Mouse (Mus musculus): ENCODE measurements at regions not wholly inside any gene's neighbourhood (a gene's known extent, or its start where the extent isn't known, plus 50 kb on each side); places are given as distances from the start of the nearest gene placed in this dataset.

GRCm38 (mm10) chr13:111990913-111991534 is 182.2 kb upstream of the Map3k1 start:
- WGBS, result 33% methylated on average over 11 of the region's 11 CpGs
- Histone ChIP-seq H3K4me1 (ENCODE audit: control insufficient read depth, insufficient read depth, low read length) (no peaks in the 10 kb centered on the region), H3K9me3 (ENCODE audit: control insufficient read depth, low read depth, low read length) (no peaks in the 10 kb centered on the region), H3K4me2 (replicated peaks; ENCODE audit: low read depth, low read length) (no peak overlapping the region), H3K9ac (replicated peaks; ENCODE audit: low read depth, low read length) (no peak overlapping the region), H3K4me3 (ENCODE audit: low read depth, low read length) (no peak overlapping the region), H3K27ac (ENCODE audit: low read length) (no peak overlapping the region), H3K27me3 (ENCODE audit: control insufficient read depth, insufficient read depth, low read length) (no peaks in the 10 kb centered on the region), H3K36me3 (ENCODE audit: control insufficient read depth, insufficient read depth, low read length) (no peaks in the 10 kb centered on the region)
- ATAC-seq (ENCODE audit: insufficient number of reproducible peaks, insufficient read depth, low FRiP score, low read depth), result no peak

GRCm38 (mm10) chr13:111992075-111992847 is 183.5 kb upstream of the Map3k1 start:
- no peak overlapping the region for H3K4me2 ChIP-seq (replicated peaks; ENCODE audit: low read depth, low read length)
- no peak overlapping the region for H3K4me3 ChIP-seq (ENCODE audit: low read depth, low read length)
- no peaks in the 10 kb centered on the region for H3K27me3 ChIP-seq (ENCODE audit: control insufficient read depth, insufficient read depth, low read length)
- no peaks in the 10 kb centered on the region for H3K36me3 ChIP-seq (ENCODE audit: control insufficient read depth, insufficient read depth, low read length)
- no peak overlapping the region for H3K27ac ChIP-seq (ENCODE audit: low read length)
- H3K9ac ChIP-seq (replicated peaks; ENCODE audit: low read depth, low read length), result no peak overlapping the region
- no peak for ATAC-seq (ENCODE audit: insufficient number of reproducible peaks, insufficient read depth, low FRiP score, low read depth)
- no peaks in the 10 kb centered on the region for H3K9me3 ChIP-seq (ENCODE audit: control insufficient read depth, low read depth, low read length)
- no peaks in the 10 kb centered on the region for H3K4me1 ChIP-seq (ENCODE audit: control insufficient read depth, insufficient read depth, low read length)
- 71% methylated on average over 9 of the region's 9 CpGs for WGBS

GRCm38 (mm10) chr13:111994862-111995490 is 186.2 kb upstream of the Map3k1 start:
- H3K36me3 ChIP-seq (ENCODE audit: control insufficient read depth, insufficient read depth, low read length), result no peaks in the 10 kb centered on the region
- no peak overlapping the region for H3K27ac ChIP-seq (ENCODE audit: low read length)
- H3K4me3 ChIP-seq (ENCODE audit: low read depth, low read length), result no peak overlapping the region
- no peak overlapping the region for H3K9ac ChIP-seq (replicated peaks; ENCODE audit: low read depth, low read length)
- WGBS, result 84% methylated on average over 5 of the region's 5 CpGs
- no peaks in the 10 kb centered on the region for H3K4me1 ChIP-seq (ENCODE audit: control insufficient read depth, insufficient read depth, low read length)
- H3K9me3 ChIP-seq (ENCODE audit: control insufficient read depth, low read depth, low read length), result no peaks in the 10 kb centered on the region
- ATAC-seq (ENCODE audit: insufficient number of reproducible peaks, insufficient read depth, low FRiP score, low read depth), result no peak
- no peaks in the 10 kb centered on the region for H3K27me3 ChIP-seq (ENCODE audit: control insufficient read depth, insufficient read depth, low read length)
- no peak overlapping the region for H3K4me2 ChIP-seq (replicated peaks; ENCODE audit: low read depth, low read length)

- peaks cover 3% of the 10 kb centered on the region; the same call in 1 of the 2 replicates for H3K4me1 ChIP-seq (ENCODE audit: control insufficient read depth, insufficient read depth, low read length)
- no peak for ATAC-seq (ENCODE audit: insufficient number of reproducible peaks, insufficient read depth, low FRiP score, low read depth)
- no peak overlapping the region for H3K4me3 ChIP-seq (ENCODE audit: low read depth, low read length)
- H3K27ac ChIP-seq (ENCODE audit: low read length), result no peak overlapping the region
- H3K36me3 ChIP-seq (ENCODE audit: control insufficient read depth, insufficient read depth, low read length), result no peaks in the 10 kb centered on the region
- no peak overlapping the region for H3K9ac ChIP-seq (replicated peaks; ENCODE audit: low read depth, low read length)
- WGBS, result 74% methylated on average over 6 of the region's 6 CpGs
- H3K9me3 ChIP-seq (ENCODE audit: control insufficient read depth, low read depth, low read length), result no peaks in the 10 kb centered on the region
- no peaks in the 10 kb centered on the region for H3K27me3 ChIP-seq (ENCODE audit: control insufficient read depth, insufficient read depth, low read length)
- no peak overlapping the region for H3K4me2 ChIP-seq (replicated peaks; ENCODE audit: low read depth, low read length)
These were observed 186.9 kb upstream of the Map3k1 start for GRCm38 (mm10) chr13:111995716-111996115.

- Histone ChIP-seq H3K4me2 (replicated peaks; ENCODE audit: low read depth, low read length) (no peak overlapping the region), H3K4me3 (ENCODE audit: low read depth, low read length) (no peak overlapping the region), H3K9me3 (ENCODE audit: control insufficient read depth, low read depth, low read length) (no peaks in the 10 kb centered on the region), H3K9ac (replicated peaks; ENCODE audit: low read depth, low read length) (no peak overlapping the region), H3K4me1 (ENCODE audit: control insufficient read depth, insufficient read depth, low read length) (peaks cover 9% of the 10 kb centered on the region; the same call in 1 of the 2 replicates), H3K27me3 (ENCODE audit: control insufficient read depth, insufficient read depth, low read length) (no peaks in the 10 kb centered on the region), H3K27ac (ENCODE audit: low read length) (no peak overlapping the region), H3K36me3 (ENCODE audit: control insufficient read depth, insufficient read depth, low read length) (no peaks in the 10 kb centered on the region)
- no peak for ATAC-seq (ENCODE audit: insufficient number of reproducible peaks, insufficient read depth, low FRiP score, low read depth)
- 64% methylated on average over 11 of the region's 11 CpGs for WGBS
These were observed 188.1 kb upstream of the Map3k1 start for GRCm38 (mm10) chr13:111996910-111997309.

GRCm38 (mm10) chr13:111997980-111998945 is 189.5 kb upstream of the Map3k1 start:
- Histone ChIP-seq H3K27ac (ENCODE audit: low read length) (no peak overlapping the region), H3K9ac (replicated peaks; ENCODE audit: low read depth, low read length) (no peak overlapping the region), H3K4me2 (replicated peaks; ENCODE audit: low read depth, low read length) (no peak overlapping the region), H3K9me3 (ENCODE audit: control insufficient read depth, low read depth, low read length) (no peaks in the 10 kb centered on the region), H3K36me3 (ENCODE audit: control insufficient read depth, insufficient read depth, low read length) (no peaks in the 10 kb centered on the region), H3K27me3 (ENCODE audit: control insufficient read depth, insufficient read depth, low read length) (no peaks in the 10 kb centered on the region), H3K4me3 (ENCODE audit: low read depth, low read length) (no peak overlapping the region), H3K4me1 (ENCODE audit: control insufficient read depth, insufficient read depth, low read length) (peaks cover 16% of the 10 kb centered on the region)
- ATAC-seq (ENCODE audit: insufficient number of reproducible peaks, insufficient read depth, low FRiP score, low read depth), result no peak
- WGBS, result 78% methylated on average over 11 of the region's 11 CpGs

- Histone ChIP-seq H3K4me1 (ENCODE audit: control insufficient read depth, insufficient read depth, low read length) (peaks cover 23% of the 10 kb centered on the region), H3K27ac (ENCODE audit: low read length) (no peak overlapping the region), H3K9me3 (ENCODE audit: control insufficient read depth, low read depth, low read length) (no peaks in the 10 kb centered on the region), H3K4me3 (ENCODE audit: low read depth, low read length) (no peak overlapping the region), H3K9ac (replicated peaks; ENCODE audit: low read depth, low read length) (no peak overlapping the region), H3K36me3 (ENCODE audit: control insufficient read depth, insufficient read depth, low read length) (no peaks in the 10 kb centered on the region), H3K27me3 (ENCODE audit: control insufficient read depth, insufficient read depth, low read length) (no peaks in the 10 kb centered on the region), H3K4me2 (replicated peaks; ENCODE audit: low read depth, low read length) (no peak overlapping the region)
- no peak for ATAC-seq (ENCODE audit: insufficient number of reproducible peaks, insufficient read depth, low FRiP score, low read depth)
- 85% methylated on average over 6 of the region's 6 CpGs for WGBS
These were observed 191.0 kb upstream of the Map3k1 start for GRCm38 (mm10) chr13:111999647-112000292.
